Mouse (Mus musculus) liver, embryonic 14.5 days (tissue): ENCODE data around the gene Tex50. TPM values are rescaled to one million over a fixed set of nuclear protein-coding genes. Genes with fewer than 3 reads are reported as not detected.
A peak's percentile ranks its signal among the peaks of the same experiment; 100 is the strongest.
"Not testable (repeated sequence)": the region's sequence is repeated elsewhere in the genome, so short reads cannot be mapped to it uniquely, and the experiment has no call there.

Experiments used
- ATAC-seq: fragments of 200-750 bp; cut with Nextera tagmentation; 2 replicates; pipeline ENCODE4 v1.8.0; 2017; ENCODE audit warnings: moderate number of reproducible peaks, mild to moderate bottlenecking, moderate library complexity; ENCODE audit not compliant: insufficient read depth
- DNase-seq, 3 experiments: peaks; one replicate each; pipeline ENCODE4 v3.0.0-alpha.2; 2012 to 2013; ENCODE audit warnings: low read depth in 3 of 3, low spot score in 3 of 3
- H3K27ac ChIP-seq: fragments of 300-500 bp; sonication (generic); 2 replicates; pipeline ENCODE4 v1.5.1; 2014; ENCODE audit warnings: moderate library complexity, mild to moderate bottlenecking, control low read depth, inconsistent platforms
- H3K27me3 ChIP-seq: fragments of 300-500 bp; sonication (generic); 2 replicates; pipeline ENCODE4 v1.6.1; 2014; ENCODE audit warnings: mild to moderate bottlenecking, low read length, moderate library complexity; ENCODE audit not compliant: control insufficient read depth, insufficient read depth
- H3K36me3 ChIP-seq: fragments of 300-500 bp; sonication (generic); replicated peaks from 2 replicates; pipeline ENCODE4 v1.6.1; 2014; ENCODE audit warnings: low read depth; ENCODE audit not compliant: control insufficient read depth, insufficient read depth
- H3K4me1 ChIP-seq, 2 experiments: fragments of 200-500 bp in 1 of 2; fragments of 300-500 bp in 1 of 2; sonication (generic) in 1 of 2; replicated peaks; 2 replicates each; pipeline ENCODE4 v1.6.1; 2012 to 2014; ENCODE audit warnings: antibody characterized with exemption in 1 of 2, inconsistent platforms in 1 of 2, low read length in 1 of 2; ENCODE audit not compliant: control insufficient read depth in 2 of 2, insufficient read depth in 2 of 2
- H3K4me2 ChIP-seq: fragments of 300-500 bp; sonication (generic); 2 replicates; pipeline ENCODE4 v1.6.1; 2014; ENCODE audit warnings: low read depth, mild to moderate bottlenecking, control low read depth, moderate library complexity
- H3K4me3 ChIP-seq, 2 experiments: fragments of 200-500 bp in 1 of 2; fragments of 300-500 bp in 1 of 2; sonication (generic) in 1 of 2; 2 replicates each; pipeline ENCODE4 v1.5.1; 2012 to 2014; ENCODE audit warnings: low read depth in 2 of 2, low read length in 2 of 2, mild to moderate bottlenecking in 2 of 2, control low read depth in 1 of 2, inconsistent platforms in 1 of 2, moderate library complexity in 1 of 2; ENCODE audit not compliant: insufficient read depth in 1 of 2
- H3K9ac ChIP-seq: fragments of 300-500 bp; sonication (generic); replicated peaks from 2 replicates; pipeline ENCODE4 v1.6.1; 2014; ENCODE audit warnings: mild to moderate bottlenecking, control low read depth, moderate library complexity
- H3K9me3 ChIP-seq: fragments of 300-500 bp; sonication (generic); 2 replicates; pipeline ENCODE4 v1.6.1; 2016; ENCODE audit warnings: low read length, mixed read lengths; ENCODE audit not compliant: control insufficient read depth
- CTCF ChIP-seq: IDR thresholded peaks from 2 replicates; pipeline ENCODE4 v1.5.1; 2016; ENCODE audit warnings: antibody characterized with exemption, low read depth, control low read depth
- EP300 ChIP-seq: IDR thresholded peaks from 2 replicates; pipeline ENCODE4 v1.6.1; 2016; ENCODE audit warnings: antibody characterized with exemption, low read depth
- WGBS: fragments of 180-500 bp; shearing (Covaris S2); extraction: QIAGEN DNeasy Blood & Tissue Kit; methylation state at CpG from one replicate; pipeline ENCODE4 v1.1.7; 2014; ENCODE audit not compliant: insufficient replicate concordance; 5-methylcytosine and 5-hydroxymethylcytosine counted together
- polyA plus RNA-seq, 2 experiments: library from polyadenylated mRNA; depleted of rRNA in 1 of 2; stranded (reverse) in 1 of 2; unstranded in 1 of 2; fragments of >200 nt; fragmentation: Nextera tagmentation in 1 of 2; extraction: Ambion mirVana in 1 of 2; gene quantifications; 2 replicates each; pipeline versions ENCODE4 v1.2.1 to v1.2.3; 2012 to 2014

Gene Tex50
- polyA plus RNA-seq (2012; rRNA removed) (not detected in 2 replicates), polyA plus RNA-seq (2014; fragmentation: Nextera tagmentation; extraction: Ambion mirVana) (not detected in 2 replicates)

- Histone ChIP-seq H3K9ac (no peak within 1 kb of the TSS), H3K4me1 (no peaks in the 10 kb centered on the region; a peak in 1 of 4 replicates)
Observed at GRCm38 (mm10) chr1:161159214-161159613, at the start of gene Tex50. Gene Tex50 (minus strand): TSS chr1:161159314.

GRCm38 (mm10) chr1:161199856-161200255 lies 40.7 kb upstream of the Tex50 start:
- H3K9me3 ChIP-seq = no peaks in the 10 kb centered on the region
- DNase-seq = no peak
- H3K4me3 ChIP-seq = no peak overlapping the region
- 43% methylated on average over 5 of the region's 5 CpGs for WGBS
- H3K27me3 ChIP-seq = no peaks in the 10 kb centered on the region
- TF ChIP-seq CTCF (no peak), EP300 (no peak)
- no peak for ATAC-seq
- H3K36me3 ChIP-seq = no peaks in the 10 kb centered on the region
- H3K27ac ChIP-seq = no peak overlapping the region
- no peak overlapping the region for H3K9ac ChIP-seq
- no peak overlapping the region for H3K4me2 ChIP-seq
- H3K4me1 ChIP-seq = peaks cover 0 to 3% of the 10 kb centered on the region in 2 experiments; a peak in 1 of 4 replicates

More at GRCm38 (mm10) chr1:161159214-161159613, at the start of gene Tex50:
- ATAC-seq (no peak), DNase-seq (no peak)
- TF ChIP-seq CTCF = no peak
- TF ChIP-seq EP300 = no peak
- WGBS = 77% methylated on average over 3 of the region's 3 CpGs
- Histone ChIP-seq H3K27ac (no peak within 1 kb of the TSS), H3K4me3 (no peak within 1 kb of the TSS), H3K4me2 (no peak within 1 kb of the TSS), H3K36me3 (no peaks in the 10 kb centered on the region), H3K9me3 (no peaks in the 10 kb centered on the region), H3K27me3 (no peaks in the 10 kb centered on the region)

DNA sequence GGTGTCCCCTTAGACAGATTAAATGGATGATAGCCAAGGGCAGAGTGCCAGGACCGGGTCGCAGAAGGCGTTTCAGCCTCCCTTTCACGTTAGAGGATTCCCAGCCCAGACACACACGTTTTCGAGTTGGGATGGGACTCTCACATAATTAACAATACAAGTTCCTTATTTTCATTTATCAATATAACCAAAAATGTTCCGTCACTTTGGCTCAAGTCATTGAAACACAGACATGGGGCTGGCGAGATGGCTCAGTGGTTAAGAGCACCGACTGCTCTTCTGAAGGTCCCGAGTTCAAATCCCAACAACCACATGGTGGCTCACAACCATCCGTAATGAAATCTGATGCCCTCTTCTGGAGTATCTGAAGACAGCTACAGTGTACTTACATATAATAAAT lies 37.2 kb upstream of the Tex50 start:
- ATAC-seq, H3K4me1 ChIP-seq, H3K9me3 ChIP-seq, DNase-seq, H3K27ac ChIP-seq, H3K9ac ChIP-seq, H3K27me3 ChIP-seq, H3K36me3 ChIP-seq: not testable (repeated sequence)
- Histone ChIP-seq H3K4me3 (peak overlapping the region in 1 of 2 experiments; percentile 80; a peak in 2 of 4 replicates), H3K4me2 (peak overlapping the region; percentile 90)
- WGBS = 53% methylated on average over 11 of the region's 11 CpGs

- Histone ChIP-seq H3K4me1 (peaks cover 0 to 3% of the 10 kb centered on the region in 2 experiments; a peak in 1 of 4 replicates), H3K9ac (peak overlapping the region; percentile 68), H3K27ac (peak overlapping the region; percentile 29; the same call in 1 of the 2 replicates), H3K27me3 (no peaks in the 10 kb centered on the region), H3K9me3 (no peaks in the 10 kb centered on the region), H3K4me2 (peak overlapping the region; percentile 90), H3K36me3 (no peaks in the 10 kb centered on the region), H3K4me3 (peak overlapping the region; percentile 62 to 80)
- TF ChIP-seq CTCF (peak; percentile 86), EP300 (no peak)
- ATAC-seq (peak; percentile 95), DNase-seq (peak; percentile 42 to 61 (median 54))
- WGBS = under 1% methylated on average over 16 of the region's 16 CpGs
Observed at GRCm38 (mm10) chr1:161195541-161196351, 36.6 kb upstream of the Tex50 start.

DNA sequence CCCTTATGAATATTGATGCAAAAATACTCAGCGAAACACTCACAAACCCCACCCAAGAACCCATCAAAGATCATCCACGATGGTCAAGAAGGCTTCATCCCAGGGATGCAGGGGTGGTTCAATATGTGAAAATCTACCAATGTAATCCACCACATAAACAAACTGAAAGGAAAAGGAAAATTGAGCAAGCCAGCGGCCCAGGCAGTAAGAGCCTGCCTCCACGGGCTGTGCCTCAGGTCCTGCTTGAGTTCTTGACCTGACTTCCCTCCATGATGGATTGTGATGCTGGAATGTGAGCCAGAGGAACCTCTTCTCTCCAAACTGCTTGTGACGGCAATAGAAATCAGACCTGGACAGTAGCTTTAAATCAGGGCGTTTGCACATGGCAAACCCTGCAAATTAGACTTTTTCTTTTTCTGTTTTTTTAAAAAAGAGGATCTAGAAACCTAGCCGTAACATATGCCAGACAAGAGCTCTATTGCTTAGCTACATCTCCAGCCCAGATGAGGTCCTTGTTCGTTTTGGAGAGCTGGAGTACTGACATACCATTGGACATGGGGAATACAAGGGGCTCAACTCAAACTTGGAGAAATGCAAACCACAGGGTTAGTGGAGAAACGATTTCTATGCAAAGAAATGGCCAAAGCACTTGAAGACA lies 31.3 kb upstream of the Tex50 start:
- Histone ChIP-seq H3K9me3 (no peaks in the 10 kb centered on the region), H3K27ac (no peak overlapping the region), H3K9ac (no peak overlapping the region), H3K36me3 (no peaks in the 10 kb centered on the region), H3K4me2 (no peak overlapping the region), H3K4me1 (peaks cover 0 to 3% of the 10 kb centered on the region in 2 experiments; a peak in 2 of 4 replicates), H3K4me3 (no peak overlapping the region), H3K27me3 (no peaks in the 10 kb centered on the region)
- DNase-seq = no peak
- ATAC-seq = no peak
- TF ChIP-seq EP300 (no peak), CTCF (no peak)
- 53% methylated on average over 9 of the region's 9 CpGs for WGBS
